Mouse (Mus musculus) heart, postnatal 4 days (tissue): ENCODE results near the gene Gm37240. TPM values are rescaled to one million over a fixed set of nuclear protein-coding genes. Genes with fewer than 3 reads are reported as not detected.

Source experiments
- DNase-seq: peaks from one replicate; pipeline ENCODE4 v3.0.0; 2021
- total RNA-seq, 2 experiments: library from RNA; stranded (reverse); gene quantifications; 2 replicates each; pipeline ENCODE4 v1.2.3; 2021

Gm37240 gene
- total RNA-seq, 2 experiments from 2014 or later = 19.6 to 20.6 TPM

DNA sequence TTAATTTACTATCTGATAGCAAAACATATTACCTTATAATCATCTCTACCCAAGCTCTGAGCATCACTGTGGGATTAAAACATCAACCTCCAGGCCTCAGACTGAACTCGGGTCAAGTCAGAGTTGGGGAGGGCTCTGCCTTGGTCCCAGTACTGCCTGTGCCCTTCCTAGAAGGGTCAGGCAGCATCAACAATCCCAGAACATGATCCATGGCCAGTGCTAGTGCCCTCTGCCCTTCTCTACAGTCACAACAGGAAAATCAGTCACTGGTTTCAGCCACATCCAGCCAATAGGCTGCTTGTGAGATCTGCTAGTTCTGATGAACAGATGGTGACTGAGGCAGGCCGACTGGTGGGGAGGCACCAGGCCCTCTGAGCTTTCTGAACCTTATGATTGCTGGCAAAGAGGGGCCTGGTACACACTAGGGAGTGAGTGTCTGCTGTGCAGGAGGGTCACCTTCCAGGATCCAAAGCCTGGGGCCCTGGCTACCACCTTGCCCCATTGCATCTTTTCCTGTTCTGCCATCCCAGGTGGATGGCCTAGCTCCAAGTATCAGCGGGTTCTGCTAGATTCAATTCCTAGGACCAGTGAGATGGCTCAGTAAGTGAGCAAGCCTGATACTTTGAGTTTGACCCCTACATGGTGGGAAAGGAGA, 401.7 kb downstream of the Gm37240 start:
- DNase-seq = no peak

DNA sequence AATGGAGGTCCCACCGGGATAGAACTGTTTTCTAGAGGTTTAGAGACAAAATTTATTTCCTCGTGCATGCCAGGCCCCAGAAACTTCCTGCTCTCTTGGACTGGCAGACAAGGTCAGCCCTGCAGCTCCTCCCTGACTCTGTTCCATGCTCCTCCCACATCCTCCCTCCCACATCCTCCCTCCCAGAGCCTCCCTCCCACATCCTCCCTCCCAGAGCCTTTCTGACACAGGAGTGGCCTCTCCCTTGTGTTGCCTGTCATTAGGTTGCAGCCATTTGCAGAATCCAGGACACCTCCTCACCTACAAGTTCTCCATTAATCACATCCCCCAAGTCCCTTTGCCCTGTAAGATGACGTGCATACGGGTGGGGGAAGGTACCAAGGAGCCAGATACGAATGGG, 404.7 kb downstream of the Gm37240 start:
- peak; percentile 52 for DNase-seq

DNA sequence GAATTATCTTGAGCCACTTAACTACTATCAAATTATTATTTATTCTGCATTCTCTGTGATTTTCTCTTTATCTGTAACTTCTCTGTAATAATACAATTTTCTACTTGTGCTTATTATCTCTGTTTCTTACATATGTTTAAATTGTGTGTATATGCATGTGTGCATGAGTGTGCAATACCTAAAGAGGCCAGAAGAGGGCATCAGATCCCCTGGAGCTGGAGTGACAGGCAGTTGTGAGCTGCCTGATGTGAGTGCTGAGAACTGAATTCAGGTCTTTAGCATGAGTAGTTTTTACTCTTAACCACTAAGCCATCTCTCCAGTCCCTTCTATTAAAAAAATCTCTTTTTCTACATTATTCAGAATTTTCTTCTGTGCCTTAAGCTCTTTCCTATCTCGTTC, 406.7 kb downstream of the Gm37240 start:
- no peak for DNase-seq

DNA sequence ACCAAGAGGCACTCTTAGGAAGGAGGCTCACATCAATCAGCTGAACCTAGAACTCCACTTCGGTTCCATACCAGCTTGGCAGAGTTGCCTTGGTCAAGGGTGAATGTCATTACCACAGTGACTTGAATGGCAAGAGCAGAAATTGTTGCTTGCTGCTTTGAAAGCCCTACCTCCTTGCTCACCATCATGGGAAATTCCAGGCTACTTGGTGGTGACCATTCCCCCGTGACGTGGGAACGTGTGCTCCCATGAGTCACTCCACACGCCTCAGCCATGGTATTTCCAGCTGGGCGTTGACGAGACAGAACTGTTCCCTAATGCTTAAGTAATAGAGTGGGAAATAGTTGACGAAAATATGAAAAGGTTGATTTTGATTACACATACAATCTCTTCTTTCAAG, 408.6 kb downstream of the Gm37240 start:
- DNase-seq = no peak

DNA sequence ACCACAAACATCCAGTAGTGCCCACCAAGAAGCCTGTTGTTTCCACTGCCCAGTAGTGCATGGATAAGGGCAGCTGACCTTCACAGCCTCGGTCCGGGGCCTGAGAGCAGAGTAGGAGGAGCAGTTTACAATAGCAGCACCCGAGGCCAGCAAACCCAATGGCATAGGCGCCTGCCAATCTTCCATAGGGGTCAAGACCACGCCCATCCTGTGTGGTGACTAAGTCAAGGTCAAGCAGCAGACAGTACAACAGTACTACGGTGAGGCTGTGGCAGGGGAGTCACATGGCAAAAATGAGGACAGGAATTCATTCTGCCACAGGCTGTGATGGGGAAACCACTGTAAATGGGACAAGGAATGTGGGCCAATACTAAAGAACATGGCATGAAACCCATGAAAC, 417.6 kb downstream of the Gm37240 start:
- DNase-seq = no peak

DNA sequence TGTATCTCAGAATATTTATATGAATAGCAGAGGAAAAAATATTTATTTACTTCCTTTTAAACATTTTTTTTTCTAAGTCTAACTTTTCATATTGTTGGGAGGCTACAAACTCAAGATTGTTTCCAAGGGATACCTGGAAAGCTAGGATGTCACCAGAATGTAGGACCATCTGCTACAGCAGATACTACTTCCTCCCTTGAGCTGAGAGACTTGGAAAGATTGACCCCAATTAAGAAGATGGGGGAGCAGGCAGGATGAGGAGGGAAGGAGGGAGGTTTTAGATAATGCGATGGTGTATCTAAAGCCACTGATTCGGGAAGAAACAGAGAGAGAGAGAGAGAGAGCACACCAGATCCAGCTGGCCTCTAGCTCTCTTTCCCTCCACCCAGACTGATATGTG, 418.3 kb downstream of the Gm37240 start:
- DNase-seq = no peak

DNA sequence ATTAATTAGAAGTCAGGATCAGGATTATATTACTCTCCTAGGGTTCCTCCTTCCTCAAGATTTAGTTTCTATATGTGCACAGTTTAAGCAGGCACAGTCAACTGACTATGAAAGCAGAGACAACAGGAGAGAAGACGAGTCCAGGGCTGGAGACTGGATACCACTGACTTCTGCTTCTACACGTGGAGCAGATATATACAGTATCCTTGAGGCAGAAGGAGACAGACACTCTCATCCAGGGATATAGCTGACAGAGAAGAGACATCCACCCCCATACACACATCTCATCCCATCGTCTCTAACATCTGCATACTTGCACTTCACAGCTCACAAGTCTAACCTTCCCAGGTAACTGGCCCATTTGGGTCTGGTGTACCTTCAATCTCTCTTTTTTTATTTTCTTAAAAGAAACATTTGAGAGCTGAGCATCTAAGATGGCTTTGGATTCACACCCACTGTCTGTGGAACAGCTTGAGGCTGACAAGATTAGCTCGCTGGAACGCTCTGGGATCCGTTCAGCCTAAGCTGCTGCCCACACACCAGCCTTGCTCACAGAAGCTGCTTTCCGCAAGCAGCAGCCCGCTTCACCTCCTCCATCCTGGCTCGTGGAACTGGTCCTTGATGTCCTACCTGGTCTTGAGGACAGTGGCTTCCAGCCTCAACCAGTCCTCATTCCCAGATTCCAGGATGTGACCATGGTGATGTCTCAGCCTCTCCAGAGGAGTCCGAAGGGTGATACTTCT, 421.9 kb downstream of the Gm37240 start:
- DNase-seq = no peak

DNA sequence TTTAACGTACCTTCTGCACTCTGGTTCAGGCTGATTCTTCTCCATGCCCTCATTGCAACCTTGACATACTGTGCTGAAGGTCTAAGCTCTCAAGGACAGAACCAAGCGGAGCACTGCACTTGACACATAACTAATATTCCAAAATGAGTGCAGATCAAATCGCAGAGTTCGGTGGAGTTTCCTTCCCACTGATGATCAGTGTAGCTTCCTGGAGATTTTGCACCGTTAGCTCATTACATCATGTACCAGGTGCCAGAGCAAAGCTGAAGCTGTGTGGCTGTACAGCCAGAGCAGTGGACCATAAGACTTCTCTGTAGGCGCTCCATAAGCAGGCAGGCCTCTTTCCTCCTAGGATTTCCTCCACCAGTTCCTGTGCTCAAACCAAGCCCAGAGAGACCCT, 427.3 kb downstream of the Gm37240 start:
- DNase-seq = no peak

DNA sequence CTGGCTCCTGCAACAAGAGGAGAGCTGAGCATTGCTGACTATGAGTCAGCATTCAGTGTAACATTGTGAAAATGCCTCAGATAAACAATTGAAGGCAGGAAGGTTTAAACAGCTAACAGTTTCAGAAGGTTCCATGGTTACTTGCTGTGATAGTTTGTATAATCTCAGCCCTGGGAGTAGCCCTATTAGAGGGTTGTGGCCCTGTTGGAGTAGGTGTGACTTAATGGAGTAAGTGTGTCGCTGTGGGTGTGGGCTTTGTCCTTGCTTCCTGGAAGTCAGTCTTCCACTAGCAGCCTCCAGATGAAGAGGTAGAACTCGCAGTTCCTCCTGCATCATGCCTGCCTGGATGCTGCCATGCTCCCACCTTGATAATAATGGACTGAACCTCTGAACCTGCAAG, 430.3 kb downstream of the Gm37240 start:
- no peak for DNase-seq

DNA sequence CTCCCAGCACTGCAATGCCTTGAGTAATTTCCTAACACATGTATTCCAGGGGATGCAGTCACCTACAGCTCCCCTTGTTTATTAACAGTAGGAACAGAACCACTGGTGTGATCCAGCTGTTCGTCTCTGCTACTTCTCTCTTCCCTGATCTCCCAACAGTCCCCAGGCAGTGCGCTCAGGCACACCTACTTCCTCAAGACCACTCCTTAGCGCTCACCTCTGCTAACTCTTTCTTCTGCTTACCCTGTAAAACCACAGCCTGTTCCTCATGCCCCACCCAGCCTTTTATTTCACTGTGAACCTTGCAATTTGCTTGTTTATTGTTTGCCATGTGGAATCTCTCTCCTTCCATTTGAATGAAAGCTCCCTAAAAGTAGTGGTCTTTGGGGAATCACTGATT, 431.9 kb downstream of the Gm37240 start:
- no peak for DNase-seq

DNA sequence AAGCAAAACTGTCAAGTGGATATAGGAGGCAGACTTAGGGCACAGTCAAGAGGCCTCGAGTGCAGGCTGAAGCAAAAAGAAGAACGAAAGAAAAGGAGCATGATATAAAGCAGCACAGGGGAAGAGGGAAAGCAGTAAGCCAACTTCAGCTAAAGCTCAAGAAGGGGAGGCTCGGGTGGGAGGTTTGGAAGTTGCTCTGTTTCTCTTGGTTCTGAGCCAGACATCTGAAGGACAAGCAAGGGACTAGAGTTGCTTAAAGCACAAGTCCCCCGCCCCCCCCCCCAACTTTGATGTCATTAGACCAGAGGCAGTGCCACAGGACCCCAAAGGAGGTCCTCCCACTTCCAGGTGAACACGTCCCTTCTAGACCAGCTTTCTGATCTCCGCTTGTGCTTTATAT, 433.3 kb downstream of the Gm37240 start:
- no peak for DNase-seq

DNA sequence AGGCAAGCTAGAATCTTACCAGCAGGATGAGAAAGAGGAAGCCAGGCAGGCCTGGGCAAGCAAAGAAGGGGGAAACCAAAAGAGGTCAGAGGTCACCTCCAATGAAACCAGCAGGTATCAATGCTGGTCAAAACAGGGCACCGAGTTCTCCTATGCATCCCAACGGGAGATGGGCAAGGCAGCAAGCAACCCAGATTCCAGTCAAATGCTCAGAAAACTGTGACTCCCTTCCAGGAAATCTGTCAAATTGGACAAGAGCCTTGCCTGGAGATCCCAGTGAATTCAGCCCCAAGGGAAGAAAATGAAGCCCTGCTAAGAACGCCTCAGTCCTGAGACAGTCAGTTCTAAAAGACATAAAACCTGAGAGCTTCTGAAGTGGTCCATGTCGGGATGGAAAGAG, 437.9 kb downstream of the Gm37240 start:
- DNase-seq = no peak

DNA sequence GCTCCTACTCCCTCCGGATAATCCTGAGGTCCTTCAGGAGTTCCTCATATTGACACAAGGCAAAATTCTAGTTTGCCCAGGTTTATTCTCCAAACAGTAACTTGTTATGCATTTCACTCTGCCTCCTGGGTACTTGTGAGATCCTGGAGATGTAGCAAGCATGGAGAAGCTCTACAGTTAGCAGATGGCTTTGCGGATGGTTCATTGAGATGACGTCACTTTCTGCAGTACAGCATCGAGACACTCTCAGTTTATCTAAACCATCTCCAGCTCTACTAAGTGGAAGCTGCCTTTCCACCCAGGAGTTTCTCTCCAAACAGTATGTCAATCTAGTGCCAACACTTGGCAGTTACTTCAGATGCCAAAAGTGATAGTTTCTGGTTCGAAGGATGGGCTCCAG, 444.5 kb downstream of the Gm37240 start:
- DNase-seq = no peak

DNA sequence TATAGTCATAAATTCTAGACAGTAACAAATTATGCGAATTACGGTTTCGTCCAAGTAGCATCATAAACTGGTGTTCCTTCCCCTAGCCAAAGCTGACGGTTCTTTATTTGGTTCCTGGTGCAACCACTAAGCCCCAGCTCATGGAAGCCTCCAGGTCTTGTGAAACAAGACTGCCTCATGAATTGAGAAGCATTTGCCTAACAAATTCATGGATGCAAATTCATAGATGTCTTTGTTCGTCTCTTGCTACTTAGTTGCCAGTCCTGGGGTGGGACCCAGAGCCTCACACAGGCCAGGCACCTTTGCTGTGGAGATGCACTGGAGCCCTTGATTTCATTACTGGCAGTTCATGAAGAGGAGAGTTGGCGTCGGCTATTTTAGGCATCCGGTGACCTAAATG, 445.1 kb downstream of the Gm37240 start:
- no peak for DNase-seq

DNA sequence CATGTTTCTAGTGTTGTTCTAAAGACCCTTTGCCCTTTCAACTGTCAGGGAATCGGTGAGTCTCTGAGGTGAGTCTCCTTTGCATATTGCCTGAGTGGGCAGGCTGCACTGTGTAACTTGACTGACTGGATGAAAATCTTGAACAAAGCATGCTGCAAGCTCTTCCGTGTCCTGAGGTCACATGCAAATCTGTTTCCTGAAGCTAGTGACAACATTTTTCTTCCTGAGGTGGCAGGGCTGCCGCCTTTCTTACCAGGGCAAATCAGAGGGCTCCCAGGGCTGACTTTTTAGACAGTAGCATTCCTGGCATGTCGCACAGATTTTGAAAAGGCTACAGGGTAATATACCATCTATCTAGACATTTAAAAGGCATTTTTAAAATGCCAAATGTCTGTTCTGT, 451.9 kb downstream of the Gm37240 start:
- DNase-seq = no peak

DNA sequence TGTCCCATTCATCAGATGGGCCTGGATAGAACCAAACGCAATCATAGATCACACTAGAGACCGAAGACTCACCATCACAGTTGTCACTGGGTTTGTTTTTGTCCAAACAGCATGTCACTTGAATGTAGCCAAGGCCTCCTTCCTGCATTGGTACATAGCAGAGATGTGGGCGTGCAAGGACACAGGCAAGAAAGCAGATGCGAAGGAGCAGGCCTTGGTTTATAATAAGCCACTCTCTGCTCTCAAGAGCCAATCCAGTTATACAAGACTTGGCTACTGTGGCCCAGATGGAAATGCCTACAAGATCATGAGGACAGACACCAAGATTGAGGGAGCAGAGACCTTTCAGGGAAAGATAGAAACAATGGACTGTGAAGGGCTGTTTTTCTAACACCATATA, 456.1 kb downstream of the Gm37240 start:
- DNase-seq = no peak

DNA sequence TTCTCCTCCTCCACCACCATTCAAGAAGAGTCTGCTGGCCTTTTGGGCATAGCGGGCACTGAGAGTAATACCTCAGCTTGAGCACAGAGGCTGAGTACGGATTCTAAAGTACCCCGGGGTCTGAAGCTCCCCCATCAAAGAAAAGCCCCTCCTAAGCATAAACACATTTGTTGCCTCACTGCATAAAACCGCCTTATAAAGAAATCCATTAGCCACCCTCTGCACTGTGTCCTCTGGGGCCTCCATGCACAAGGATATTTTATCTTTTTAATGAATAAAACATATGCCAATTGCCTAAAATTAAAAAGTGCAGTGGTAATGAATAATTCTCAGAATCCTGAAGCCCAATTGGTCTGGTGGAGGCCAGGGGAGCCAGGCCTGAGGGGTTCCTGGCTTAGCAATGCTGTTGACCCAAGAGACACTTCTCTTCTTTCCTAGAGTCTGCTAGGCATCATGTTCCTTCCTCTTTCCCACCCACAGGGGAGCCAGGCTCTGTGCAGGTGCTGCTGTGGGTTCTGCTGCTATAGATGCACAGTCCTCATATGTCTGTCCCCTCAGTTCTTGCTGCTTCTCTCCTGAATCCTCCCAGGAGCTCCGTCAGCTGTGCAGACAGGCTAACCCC, 463.8 kb downstream of the Gm37240 start:
- no peak for DNase-seq

DNA sequence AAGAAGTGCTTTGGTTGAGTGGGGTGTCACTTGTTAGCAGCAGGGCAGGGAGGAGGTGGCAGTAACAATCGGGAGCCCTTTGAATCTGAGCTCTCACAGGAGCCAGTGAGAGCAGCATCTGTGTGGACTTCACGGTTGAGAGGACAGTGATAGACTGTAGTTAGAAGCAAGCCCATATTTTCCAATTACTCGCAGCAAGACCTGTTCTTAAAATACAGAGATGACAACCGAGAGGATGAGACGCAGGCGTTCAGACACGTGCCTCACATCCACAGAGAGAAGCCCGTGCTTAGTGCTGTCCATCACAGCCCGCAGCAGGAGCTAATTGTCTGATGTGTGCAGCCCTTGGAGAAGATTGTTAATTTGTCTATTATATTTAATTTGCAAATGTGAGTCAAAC, 465.9 kb downstream of the Gm37240 start:
- no peak for DNase-seq

DNA sequence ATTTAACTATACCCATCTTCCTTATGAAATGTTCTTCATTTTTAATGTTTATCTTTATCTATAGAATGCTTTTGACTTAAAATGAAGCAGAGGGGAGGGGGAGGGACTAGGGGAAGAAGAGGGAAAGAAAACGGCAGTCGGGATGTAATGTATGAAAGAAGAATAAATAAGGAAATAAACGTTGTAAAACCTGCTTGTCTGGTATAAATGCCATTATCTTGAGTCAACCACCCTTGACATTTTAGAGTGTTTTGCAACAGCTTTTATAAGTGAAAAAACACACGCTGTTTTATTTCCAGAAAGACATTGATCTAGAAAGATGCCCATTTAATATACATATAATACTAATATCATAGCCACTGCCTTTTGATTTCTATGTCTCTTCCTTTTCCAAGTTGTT, 469.7 kb downstream of the Gm37240 start:
- DNase-seq = no peak

DNA sequence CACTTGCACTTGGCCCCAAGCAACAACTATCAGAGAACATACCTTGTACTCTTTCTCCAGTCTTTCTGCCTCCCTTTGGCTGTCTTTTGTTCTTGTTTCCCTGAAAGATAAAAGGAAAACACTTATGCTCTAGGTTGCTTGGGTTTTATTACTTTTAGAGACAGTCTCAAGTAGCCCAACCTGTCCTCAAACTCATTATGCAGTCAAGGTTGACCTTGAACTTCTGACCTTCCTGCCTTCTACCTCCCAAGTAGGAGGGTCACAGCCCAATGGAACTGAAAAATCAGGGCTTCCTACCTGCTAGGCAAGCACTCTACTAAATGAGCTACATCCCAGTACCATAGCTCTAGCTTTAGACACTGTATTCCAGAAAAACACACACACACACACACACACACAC, 488.5 kb downstream of the Gm37240 start:
- DNase-seq = no peak

DNA sequence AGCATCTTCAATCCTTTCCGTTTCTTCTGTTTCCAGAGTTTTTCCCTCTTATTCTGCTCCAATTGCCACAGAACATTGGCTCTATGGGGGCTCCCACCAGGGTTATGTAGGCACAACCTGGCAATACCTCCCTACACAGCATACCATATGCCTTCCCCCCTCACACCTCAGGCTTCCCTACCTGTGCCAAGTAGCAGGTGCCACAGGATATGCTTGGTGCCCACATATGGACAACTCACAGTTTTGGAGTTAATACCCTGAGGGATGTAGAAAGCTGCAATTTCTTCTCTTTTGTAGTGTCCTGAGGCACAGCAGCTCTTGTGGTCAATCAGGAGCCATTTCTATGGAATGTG, 488.9 kb downstream of the Gm37240 start:
- no peak for DNase-seq

DNA sequence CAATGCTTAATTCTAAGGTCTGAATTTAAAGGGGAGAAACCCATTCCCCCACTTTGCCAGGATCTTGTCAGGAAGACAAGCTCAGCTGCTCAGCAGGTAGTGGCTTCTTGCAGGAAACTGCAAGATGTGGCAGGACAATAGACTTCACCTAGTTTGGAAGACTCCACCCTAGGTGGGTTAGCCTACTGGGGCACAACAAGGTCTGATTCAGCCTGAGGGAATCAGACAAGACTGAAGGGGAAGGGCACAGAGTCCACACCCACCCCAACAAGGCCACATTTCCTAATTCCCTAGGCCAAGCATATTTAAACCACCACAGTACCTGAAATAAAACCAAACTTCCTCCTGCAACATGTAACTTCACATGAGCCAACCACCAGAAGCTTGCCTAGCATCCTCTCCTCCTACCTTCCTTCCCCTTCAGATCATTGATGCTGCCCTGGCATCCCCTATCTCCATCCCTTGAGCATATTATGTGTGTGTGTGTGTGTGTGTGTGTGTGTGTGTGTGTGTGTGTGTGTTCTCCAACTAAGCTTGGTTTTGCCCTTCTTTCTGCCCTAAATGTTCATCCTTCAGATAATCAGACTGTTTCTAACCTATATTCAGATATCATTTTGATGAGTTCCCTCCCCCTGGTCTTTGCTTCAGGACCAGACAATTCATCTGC, 489.4 kb downstream of the Gm37240 start:
- no peak for DNase-seq

DNA sequence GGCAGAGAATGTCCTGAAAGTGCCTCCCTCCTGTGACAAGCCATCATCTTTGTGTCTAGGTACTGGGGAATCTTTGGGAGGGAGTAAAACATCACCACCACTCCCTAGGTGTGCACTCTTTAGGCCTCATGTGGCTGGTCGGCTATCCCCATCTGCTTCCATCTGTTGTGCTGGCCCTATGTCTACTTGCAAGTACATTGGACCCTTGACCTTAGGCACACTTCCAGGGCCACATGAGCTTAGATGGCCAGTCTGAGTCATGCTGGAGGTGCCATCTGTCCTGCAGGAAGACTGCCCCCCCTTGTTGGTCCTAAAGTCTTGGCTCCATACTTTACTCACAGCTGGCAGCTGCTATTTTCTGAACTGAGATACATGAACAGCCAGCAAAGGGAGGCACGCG, 493.9 kb downstream of the Gm37240 start:
- DNase-seq = no peak

DNA sequence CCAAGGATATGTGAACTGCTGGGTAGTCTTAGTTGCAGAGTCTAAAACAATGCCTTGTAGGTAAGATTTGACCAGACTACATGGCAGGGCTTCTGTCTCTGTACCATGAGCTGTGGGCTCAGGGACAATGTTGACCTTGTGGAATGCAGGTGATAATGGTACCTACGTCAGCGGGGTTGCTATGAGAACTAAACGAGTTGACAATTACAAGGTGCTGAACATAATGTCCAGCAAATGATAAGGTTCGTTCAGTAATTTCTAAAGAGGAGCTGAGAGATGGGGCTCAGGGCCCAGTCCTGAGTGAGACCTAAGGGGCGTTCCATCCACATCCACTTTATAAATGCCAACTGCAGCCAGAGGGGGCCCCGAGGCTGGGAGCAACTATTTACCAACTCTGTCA, 495.6 kb downstream of the Gm37240 start:
- DNase-seq = peak; percentile 12
